Mouse (Mus musculus): ENCODE measurements around the gene Ppp1r9b. TPM values are rescaled to one million over a fixed set of nuclear protein-coding genes. Genes with fewer than 3 reads are reported as not detected.
A peak's percentile ranks its signal among the peaks of the same experiment; 100 is the strongest.

Gene Ppp1r9b
- polyA plus RNA-seq, 1 experiment, result 14.6 TPM

DNA sequence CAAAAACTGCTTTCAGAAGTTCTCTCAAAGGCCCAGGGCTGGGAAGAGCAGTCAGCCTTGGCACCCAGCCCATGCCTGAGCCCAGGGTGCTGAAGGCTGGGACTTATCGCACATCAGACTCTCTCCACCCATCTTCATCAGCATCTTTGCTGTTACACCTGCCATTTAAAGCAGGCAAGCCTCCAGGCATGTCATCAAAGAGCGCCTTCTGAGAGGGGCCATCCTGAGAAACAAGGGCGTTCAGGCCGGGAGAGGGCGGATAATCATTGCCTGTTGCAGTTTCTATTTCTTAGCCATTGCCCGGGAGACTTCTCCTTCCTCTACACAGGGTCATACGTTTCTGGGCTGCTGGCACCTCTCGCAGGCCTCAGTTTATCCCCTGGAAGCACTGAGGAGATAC lies 3.0 kb upstream of the Ppp1r9b start:
- Histone ChIP-seq H3K36me3 (ENCODE audit: control insufficient read depth, insufficient read depth, low read length) (no peaks in the 10 kb centered on the region), H3K4me1 (ENCODE audit: control insufficient read depth, insufficient read depth, low read length) (peaks cover 30% of the 10 kb centered on the region), H3K27ac (ENCODE audit: control insufficient read depth, insufficient read depth, low read depth, low read length) (no peak overlapping the region), H3K27me3 (ENCODE audit: control insufficient read depth, insufficient read depth, low read length) (no peaks in the 10 kb centered on the region), H3K4me3 (ENCODE audit: control insufficient read depth, low read depth, low read length) (no peak overlapping the region)
- no peak for TF ChIP-seq CTCF (IDR thresholded peaks at IDR 0.05; ENCODE audit: control insufficient read depth, insufficient read depth, insufficient replicate concordance, low read depth, low read length)
- no peak for TF ChIP-seq POLR2A (IDR thresholded peaks at IDR 0.05; ENCODE audit: control insufficient read depth, low read depth, low read length)

- Histone ChIP-seq H3K4me1 (ENCODE audit: control insufficient read depth, insufficient read depth, low read length) (peaks cover 36% of the 10 kb centered on the region), H3K27ac (ENCODE audit: control insufficient read depth, insufficient read depth, low read depth, low read length) (peak overlapping the region; percentile 86), H3K36me3 (ENCODE audit: control insufficient read depth, insufficient read depth, low read length) (no peaks in the 10 kb centered on the region), H3K4me3 (ENCODE audit: control insufficient read depth, low read depth, low read length) (peak overlapping the region; percentile 89), H3K27me3 (ENCODE audit: control insufficient read depth, insufficient read depth, low read length) (no peaks in the 10 kb centered on the region)
- TF ChIP-seq CTCF (IDR thresholded peaks at IDR 0.05; ENCODE audit: control insufficient read depth, insufficient read depth, insufficient replicate concordance, low read depth, low read length) (no peak), POLR2A (IDR thresholded peaks at IDR 0.05; ENCODE audit: control insufficient read depth, low read depth, low read length) (no peak)
These were observed 1.9 kb upstream of the Ppp1r9b start for GRCm38 (mm10) chr11:94988780-94989561.

- no peaks in the 10 kb centered on the region for H3K27me3 ChIP-seq (ENCODE audit: control insufficient read depth, insufficient read depth, low read length)
- peaks cover 40% of the 10 kb centered on the region for H3K4me1 ChIP-seq (ENCODE audit: control insufficient read depth, insufficient read depth, low read length)
- H3K27ac ChIP-seq (ENCODE audit: control insufficient read depth, insufficient read depth, low read depth, low read length), result peak overlapping the region; percentile 86
- H3K36me3 ChIP-seq (ENCODE audit: control insufficient read depth, insufficient read depth, low read length), result no peaks in the 10 kb centered on the region
- TF ChIP-seq POLR2A (IDR thresholded peaks at IDR 0.05; ENCODE audit: control insufficient read depth, low read depth, low read length), result no peak
- no peak for TF ChIP-seq CTCF (IDR thresholded peaks at IDR 0.05; ENCODE audit: control insufficient read depth, insufficient read depth, insufficient replicate concordance, low read depth, low read length)
- peak overlapping the region; percentile 89 for H3K4me3 ChIP-seq (ENCODE audit: control insufficient read depth, low read depth, low read length)
These were observed 1.2 kb upstream of the Ppp1r9b start for GRCm38 (mm10) chr11:94989562-94990017.

- H3K4me3 ChIP-seq (ENCODE audit: control insufficient read depth, low read depth, low read length), result peak overlapping the region; percentile 89
- H3K4me1 ChIP-seq (ENCODE audit: control insufficient read depth, insufficient read depth, low read length), result peaks cover 44% of the 10 kb centered on the region
These were observed 610 bp upstream of the Ppp1r9b start for GRCm38 (mm10) chr11:94990102-94990748.

DNA sequence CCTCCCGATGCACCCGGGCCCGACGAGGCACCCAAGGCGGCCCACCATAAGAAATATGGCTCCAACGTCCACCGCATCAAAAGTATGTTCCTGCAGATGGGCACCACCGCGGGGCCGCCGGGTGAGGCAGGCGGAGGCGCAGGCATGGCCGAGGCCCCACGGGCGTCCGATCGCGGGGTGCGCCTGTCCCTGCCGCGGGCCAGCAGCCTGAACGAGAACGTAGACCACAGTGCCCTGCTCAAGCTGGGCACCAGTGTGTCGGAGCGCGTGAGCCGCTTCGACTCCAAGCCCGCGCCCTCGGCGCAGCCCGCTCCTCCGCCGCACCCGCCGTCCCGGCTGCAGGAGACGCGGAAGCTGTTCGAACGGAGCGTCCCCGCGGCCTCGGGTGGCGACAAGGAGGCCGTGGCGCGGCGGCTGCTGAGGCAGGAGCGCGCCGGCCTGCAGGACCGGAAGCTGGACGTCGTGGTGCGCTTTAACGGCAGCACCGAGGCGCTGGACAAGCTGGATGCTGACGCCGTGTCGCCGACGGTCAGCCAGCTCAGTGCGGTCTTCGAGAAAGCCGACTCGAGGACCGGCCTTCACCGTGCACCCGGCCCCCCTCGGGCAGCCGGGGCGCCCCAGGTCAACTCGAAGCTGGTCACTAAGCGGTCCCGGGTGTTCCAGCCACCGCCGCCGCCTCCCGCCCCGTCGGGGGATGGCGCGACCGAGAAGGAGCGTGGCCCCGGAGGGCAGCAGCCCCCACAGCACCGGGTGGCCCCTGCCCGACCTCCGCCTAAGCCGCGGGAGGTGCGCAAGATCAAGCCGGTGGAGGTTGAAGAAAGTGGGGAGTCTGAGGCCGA lies 1.0 kb downstream of the Ppp1r9b start:
- Histone ChIP-seq H3K4me3 (ENCODE audit: control insufficient read depth, low read depth, low read length) (peak overlapping the region; percentile 89), H3K27ac (ENCODE audit: control insufficient read depth, insufficient read depth, low read depth, low read length) (peak overlapping the region; percentile 30), H3K36me3 (ENCODE audit: control insufficient read depth, insufficient read depth, low read length) (no peaks in the 10 kb centered on the region), H3K27me3 (ENCODE audit: control insufficient read depth, insufficient read depth, low read length) (no peaks in the 10 kb centered on the region), H3K4me1 (ENCODE audit: control insufficient read depth, insufficient read depth, low read length) (peaks cover 44% of the 10 kb centered on the region)
- TF ChIP-seq CTCF (IDR thresholded peaks at IDR 0.05; ENCODE audit: control insufficient read depth, insufficient read depth, insufficient replicate concordance, low read depth, low read length) (no peak), POLR2A (IDR thresholded peaks at IDR 0.05; ENCODE audit: control insufficient read depth, low read depth, low read length) (0 out of 2 replicates have a peak, but pooled peaks have one; percentile 32)

More at GRCm38 (mm10) chr11:94990102-94990748, 610 bp upstream of the Ppp1r9b start:
- TF ChIP-seq CTCF (IDR thresholded peaks at IDR 0.05; ENCODE audit: control insufficient read depth, insufficient read depth, insufficient replicate concordance, low read depth, low read length) (no peak), POLR2A (IDR thresholded peaks at IDR 0.05; ENCODE audit: control insufficient read depth, low read depth, low read length) (no peak)
- H3K27ac ChIP-seq (ENCODE audit: control insufficient read depth, insufficient read depth, low read depth, low read length), result peak overlapping the region; percentile 68
- H3K36me3 ChIP-seq (ENCODE audit: control insufficient read depth, insufficient read depth, low read length), result no peaks in the 10 kb centered on the region
- H3K27me3 ChIP-seq (ENCODE audit: control insufficient read depth, insufficient read depth, low read length), result no peaks in the 10 kb centered on the region

GRCm38 (mm10) chr11:94992480-94992753 lies 1.6 kb downstream of the Ppp1r9b start:
- no peaks in the 10 kb centered on the region for H3K27me3 ChIP-seq (ENCODE audit: control insufficient read depth, insufficient read depth, low read length)
- H3K4me3 ChIP-seq (ENCODE audit: control insufficient read depth, low read depth, low read length), result peak overlapping the region; percentile 89
- peak overlapping the region; percentile 30; the same call in 1 of the 2 replicates for H3K27ac ChIP-seq (ENCODE audit: control insufficient read depth, insufficient read depth, low read depth, low read length)
- no peaks in the 10 kb centered on the region for H3K36me3 ChIP-seq (ENCODE audit: control insufficient read depth, insufficient read depth, low read length)
- peaks cover 44% of the 10 kb centered on the region for H3K4me1 ChIP-seq (ENCODE audit: control insufficient read depth, insufficient read depth, low read length)
- no peak for TF ChIP-seq POLR2A (IDR thresholded peaks at IDR 0.05; ENCODE audit: control insufficient read depth, low read depth, low read length)
- no peak for TF ChIP-seq CTCF (IDR thresholded peaks at IDR 0.05; ENCODE audit: control insufficient read depth, insufficient read depth, insufficient replicate concordance, low read depth, low read length)

Data from testis, adult 2 months (tissue).